Mouse (Mus musculus): ENCODE measurements around the gene Zfp57. TPM values are rescaled to one million over a fixed set of nuclear protein-coding genes. Genes with fewer than 3 reads are reported as not detected.
"Not testable (repeated sequence)": the region's sequence is repeated elsewhere in the genome, so short reads cannot be mapped to it uniquely, and the experiment has no call there.

Zfp57 gene
- polyA plus RNA-seq, 1 experiment from 2014 or later = 208 TPM

DNA sequence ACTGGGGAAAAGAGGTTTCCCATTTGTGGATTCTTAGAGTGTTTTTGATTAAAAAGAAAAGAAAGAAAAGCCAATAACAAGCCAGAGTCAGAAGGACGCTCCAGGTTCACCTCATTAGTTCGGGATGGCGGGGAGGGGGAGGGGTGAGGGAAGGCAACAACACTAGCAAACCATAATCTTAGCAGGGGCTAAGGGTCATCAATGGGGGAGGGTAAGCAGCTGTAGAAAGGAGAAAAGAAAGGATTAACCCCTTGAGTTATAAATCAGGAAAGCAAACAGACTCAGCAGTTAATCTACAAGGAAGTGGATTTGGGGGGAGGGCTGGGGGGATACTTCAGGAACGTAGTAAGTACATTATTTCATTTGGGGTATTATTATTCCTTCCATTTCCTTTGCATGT is 19.1 kb upstream of the Zfp57 start:
- Histone ChIP-seq H3K4me3 (no peak overlapping the region), H3K4me1 (no peaks in the 10 kb centered on the region), H3K27me3 (replicated peaks) (0 out of 2 replicates have a peak, but pooled peaks cover 2% of the 10 kb centered on the region), H3K9ac (no peak overlapping the region), H3K9me3 (no peaks in the 10 kb centered on the region), H3K4me2 (replicated peaks) (peak overlapping the region; percentile 27; the same call in 1 of the 2 replicates), H3K27ac (no peak overlapping the region), H3K36me3 (no peaks in the 10 kb centered on the region)
- 4% methylated on average over 4 of the region's 4 CpGs for WGBS
- ATAC-seq (ENCODE audit: low FRiP score, low read depth) = no peak

GRCm38 (mm10) chr17:36982253-36983155 is 18.5 kb upstream of the Zfp57 start:
- no peaks in the 10 kb centered on the region for H3K9me3 ChIP-seq
- no peak overlapping the region for H3K4me2 ChIP-seq (replicated peaks)
- H3K27me3 ChIP-seq (replicated peaks) = peaks cover 5% of the 10 kb centered on the region
- ATAC-seq (ENCODE audit: low FRiP score, low read depth) = no peak
- H3K4me1 ChIP-seq = no peaks in the 10 kb centered on the region
- WGBS = 31% methylated on average over 5 of the region's 5 CpGs
- H3K9ac ChIP-seq = no peak overlapping the region
- no peaks in the 10 kb centered on the region for H3K36me3 ChIP-seq
- H3K4me3 ChIP-seq = no peak overlapping the region
- H3K27ac ChIP-seq = no peak overlapping the region

DNA sequence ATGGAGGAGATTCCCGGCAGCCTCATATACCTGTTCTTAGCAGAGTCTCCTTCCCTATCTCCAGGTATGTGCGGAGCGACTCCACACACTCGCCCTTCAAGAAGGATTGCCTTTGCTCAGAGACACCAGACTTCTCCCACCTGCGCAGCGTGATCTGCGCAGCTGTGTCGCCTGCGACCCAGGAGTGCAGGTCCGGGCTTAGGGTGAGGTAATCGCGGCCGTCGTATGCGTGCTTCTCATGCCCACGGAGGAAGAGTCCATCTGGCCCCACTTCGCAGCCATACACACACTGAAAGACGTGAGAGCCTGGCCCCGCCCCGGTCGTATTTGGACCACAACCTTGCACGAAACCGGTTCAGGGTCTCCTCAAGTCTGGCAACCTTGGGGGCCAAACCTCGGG is 12.5 kb upstream of the Zfp57 start:
- Histone ChIP-seq H3K9ac (no peak overlapping the region), H3K27ac (no peak overlapping the region), H3K9me3 (no peaks in the 10 kb centered on the region), H3K27me3 (replicated peaks) (peaks cover 26% of the 10 kb centered on the region), H3K4me1 (no peaks in the 10 kb centered on the region; the same call in 1 of the 2 replicates), H3K4me3 (no peak overlapping the region), H3K36me3 (no peaks in the 10 kb centered on the region), H3K4me2 (replicated peaks) (peak overlapping the region; percentile 43; the same call in 1 of the 2 replicates)
- no peak for ATAC-seq (ENCODE audit: low FRiP score, low read depth)
- WGBS = 7% methylated on average over 24 of the region's 24 CpGs

GRCm38 (mm10) chr17:36989437-36989836 is 11.5 kb upstream of the Zfp57 start, which contains the start of gene H2-M5:
Gene H2-M5, minus strand, starts transcription at chr17:36989537.
- Histone ChIP-seq H3K4me3 (no peak within 1 kb of the TSS), H3K9ac (no peak within 1 kb of the TSS), H3K27me3 (replicated peaks) (peaks cover 26% of the 10 kb centered on the region), H3K27ac (no peak within 1 kb of the TSS), H3K36me3 (no peaks in the 10 kb centered on the region), H3K4me2 (replicated peaks) (peak within 1 kb of the TSS; percentile 43; the same call in 1 of the 2 replicates), H3K9me3 (no peaks in the 10 kb centered on the region), H3K4me1 (no peaks in the 10 kb centered on the region; the same call in 1 of the 2 replicates)
- ATAC-seq (ENCODE audit: low FRiP score, low read depth) = no peak
- WGBS = 30% methylated on average over 5 of the region's 5 CpGs

DNA sequence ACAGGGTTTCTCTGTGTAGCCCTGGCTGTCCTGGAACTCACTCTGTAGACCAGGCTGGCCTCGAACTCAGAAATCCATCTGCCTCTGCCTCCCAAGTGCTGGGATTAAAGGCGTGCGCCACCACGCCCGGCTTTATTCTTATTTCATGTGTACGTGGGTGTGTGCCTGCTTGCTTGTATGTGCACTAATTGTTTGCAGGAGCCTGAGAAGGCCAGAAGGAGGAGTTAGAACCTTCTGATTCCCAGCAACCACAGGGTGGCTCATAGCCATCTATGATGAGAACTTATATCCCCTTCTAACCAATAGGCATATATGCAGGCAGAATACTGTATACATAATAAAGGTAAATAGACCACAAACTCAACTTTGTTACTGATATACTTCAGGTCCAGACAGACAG is 10.3 kb upstream of the Zfp57 start:
- WGBS = 91% methylated on average over 6 of the region's 6 CpGs
- H3K27me3 ChIP-seq (replicated peaks) = peaks cover 26% of the 10 kb centered on the region
- not testable (repeated sequence) for H3K4me2 ChIP-seq (replicated peaks); ATAC-seq (ENCODE audit: low FRiP score, low read depth); H3K36me3 ChIP-seq; H3K4me3 ChIP-seq; H3K4me1 ChIP-seq; H3K9me3 ChIP-seq; H3K9ac ChIP-seq; H3K27ac ChIP-seq

- ATAC-seq (ENCODE audit: low FRiP score, low read depth) = no peak
- Histone ChIP-seq H3K4me2 (replicated peaks) (no peak overlapping the region), H3K4me3 (no peak overlapping the region), H3K27me3 (replicated peaks) (peaks cover 22% of the 10 kb centered on the region), H3K36me3 (no peaks in the 10 kb centered on the region), H3K9ac (no peak overlapping the region), H3K9me3 (no peaks in the 10 kb centered on the region), H3K27ac (no peak overlapping the region), H3K4me1 (no peaks in the 10 kb centered on the region; the same call in 1 of the 2 replicates)
- 71% methylated on average over 3 of the region's 3 CpGs for WGBS
Observed at GRCm38 (mm10) chr17:36992336-36993104, 8.4 kb upstream of the Zfp57 start.

DNA sequence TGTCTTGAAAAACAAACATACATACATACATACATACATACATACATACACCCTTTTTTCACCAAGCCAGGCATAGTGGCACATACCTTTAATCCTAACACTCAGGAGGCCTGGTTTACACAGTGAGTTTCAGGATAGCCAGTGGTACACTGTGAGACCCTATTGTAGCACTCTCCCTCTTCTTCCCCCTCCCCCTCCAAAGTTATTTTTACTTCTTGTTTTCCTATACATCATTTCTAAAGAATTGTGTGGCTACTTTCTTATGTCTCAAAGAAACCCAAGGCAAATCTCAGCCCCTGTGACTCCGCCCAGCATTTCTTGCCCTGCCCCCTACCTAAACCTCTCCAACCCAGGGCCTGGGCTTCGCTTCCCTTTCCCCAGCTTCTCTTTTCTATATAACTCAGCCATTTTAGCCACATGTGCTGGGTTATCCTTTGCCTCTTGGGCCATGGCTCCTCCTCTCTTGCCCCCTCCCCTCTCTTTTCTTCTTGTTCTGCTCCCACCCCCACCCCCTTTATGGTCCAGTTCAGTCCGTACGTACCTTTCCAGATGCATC is 7.1 kb upstream of the Zfp57 start:
- H3K27me3 ChIP-seq (replicated peaks) = peaks cover 9% of the 10 kb centered on the region
- WGBS = 89% methylated on average over 4 of the region's 4 CpGs
- H3K4me2 ChIP-seq (replicated peaks) = no peak overlapping the region
- H3K9me3 ChIP-seq = no peaks in the 10 kb centered on the region
- H3K4me3 ChIP-seq = no peak overlapping the region
- H3K36me3 ChIP-seq = no peaks in the 10 kb centered on the region
- no peak overlapping the region for H3K9ac ChIP-seq
- no peak overlapping the region for H3K27ac ChIP-seq
- no peaks in the 10 kb centered on the region for H3K4me1 ChIP-seq
- ATAC-seq (ENCODE audit: low FRiP score, low read depth) = no peak

DNA sequence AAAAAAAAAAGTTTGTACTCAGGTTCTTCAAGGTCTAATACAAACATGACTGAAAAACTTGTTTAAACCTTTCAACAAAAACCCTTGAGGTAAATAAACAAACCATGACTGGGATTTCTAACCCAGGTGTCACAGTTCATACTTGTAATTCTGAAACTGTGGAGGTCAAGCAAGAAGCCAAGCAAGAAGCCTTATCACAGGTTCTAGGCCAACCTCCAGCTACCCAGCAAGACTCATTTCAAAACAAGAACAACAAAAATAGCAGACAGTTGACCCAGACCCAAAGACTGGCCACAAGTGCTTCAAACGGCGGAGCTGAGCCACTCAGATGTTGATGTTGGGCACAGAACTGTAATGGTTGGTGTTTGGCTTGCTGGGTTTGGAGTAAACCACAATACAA is 6.4 kb upstream of the Zfp57 start:
- Histone ChIP-seq H3K9ac (no peak overlapping the region), H3K36me3 (no peaks in the 10 kb centered on the region), H3K27ac (no peak overlapping the region), H3K9me3 (no peaks in the 10 kb centered on the region), H3K4me3 (no peak overlapping the region), H3K27me3 (replicated peaks) (peaks cover 2% of the 10 kb centered on the region), H3K4me1 (no peaks in the 10 kb centered on the region), H3K4me2 (replicated peaks) (no peak overlapping the region)
- no peak for ATAC-seq (ENCODE audit: low FRiP score, low read depth)
- 93% methylated on average over 2 of the region's 2 CpGs for WGBS

DNA sequence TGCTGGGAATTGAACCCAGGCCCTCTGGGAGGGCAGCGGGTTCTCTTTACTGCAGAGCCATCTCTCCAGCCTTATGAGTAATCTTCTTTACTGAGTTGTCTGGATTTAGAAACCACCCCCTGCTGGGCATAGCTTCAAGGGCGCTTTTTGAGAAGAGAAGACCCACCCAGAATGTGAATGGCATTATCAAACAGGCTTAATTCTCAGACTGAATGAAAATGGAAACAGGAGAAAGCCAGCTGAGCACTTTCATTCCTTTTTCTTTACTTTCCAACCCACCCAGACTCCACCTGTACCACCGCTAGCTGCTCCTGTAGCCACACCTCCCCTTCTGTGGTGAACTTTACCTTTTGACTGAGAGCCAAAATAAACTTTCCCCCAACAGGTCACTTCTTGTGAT is 5.5 kb upstream of the Zfp57 start:
- no peak for ATAC-seq (ENCODE audit: low FRiP score, low read depth)
- H3K4me1 ChIP-seq = no peaks in the 10 kb centered on the region
- H3K27ac ChIP-seq = no peak overlapping the region
- no peaks in the 10 kb centered on the region for H3K36me3 ChIP-seq
- H3K9me3 ChIP-seq = no peaks in the 10 kb centered on the region
- H3K9ac ChIP-seq = no peak overlapping the region
- no peak overlapping the region for H3K4me3 ChIP-seq
- H3K27me3 ChIP-seq (replicated peaks) = no peaks in the 10 kb centered on the region
- H3K4me2 ChIP-seq (replicated peaks) = no peak overlapping the region
- WGBS = 67% methylated on average over 3 of the region's 3 CpGs

- H3K36me3 ChIP-seq = no peaks in the 10 kb centered on the region
- H3K4me2 ChIP-seq (replicated peaks) = no peak overlapping the region
- ATAC-seq (ENCODE audit: low FRiP score, low read depth) = peak; percentile 52; the same call in 1 of the 2 replicates
- H3K27me3 ChIP-seq (replicated peaks) = no peaks in the 10 kb centered on the region
- no peaks in the 10 kb centered on the region; the same call in 1 of the 2 replicates for H3K4me1 ChIP-seq
- WGBS = 32% methylated on average over 7 of the region's 7 CpGs
- no peak overlapping the region for H3K4me3 ChIP-seq
- H3K27ac ChIP-seq = no peak overlapping the region
- no peaks in the 10 kb centered on the region for H3K9me3 ChIP-seq
- no peak overlapping the region for H3K9ac ChIP-seq
Observed at GRCm38 (mm10) chr17:36997033-36997735, 3.8 kb upstream of the Zfp57 start.

DNA sequence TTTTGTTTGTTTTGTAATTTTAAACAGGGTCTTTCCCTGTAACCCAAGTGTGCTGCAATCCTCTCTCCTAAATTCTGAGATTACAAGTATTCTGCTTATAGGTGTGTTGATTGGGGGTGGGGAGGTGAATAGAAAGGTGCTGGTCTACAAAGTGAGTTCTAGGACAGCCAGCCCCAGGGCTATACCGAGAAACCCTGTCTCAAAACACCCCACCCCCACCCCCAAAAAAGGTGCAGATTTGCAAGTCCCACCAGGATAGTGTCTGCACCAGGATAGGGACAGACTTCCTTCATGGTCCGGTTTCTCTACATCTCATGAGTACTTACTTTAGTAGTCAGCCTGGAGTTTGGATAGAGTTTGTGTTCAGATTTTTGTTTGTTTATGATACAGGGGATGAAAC is 2.5 kb upstream of the Zfp57 start:
- Histone ChIP-seq H3K4me1 (no peaks in the 10 kb centered on the region; the same call in 1 of the 2 replicates), H3K9me3 (no peaks in the 10 kb centered on the region), H3K4me3 (no peak overlapping the region), H3K4me2 (replicated peaks) (no peak overlapping the region), H3K27ac (no peak overlapping the region), H3K36me3 (no peaks in the 10 kb centered on the region), H3K27me3 (replicated peaks) (no peaks in the 10 kb centered on the region), H3K9ac (no peak overlapping the region)
- 81% methylated on average over 2 of the region's 2 CpGs for WGBS
- no peak for ATAC-seq (ENCODE audit: low FRiP score, low read depth)

Measured in neural tube, embryonic 12.5 days (tissue).